Mouse (Mus musculus) ovary, postnatal 14 days (tissue): ENCODE measurements around the gene Pnma1.
A peak's percentile ranks its signal among the peaks of the same experiment; 100 is the strongest.

ENCODE experiments used
- DNase-seq: peaks from one replicate; pipeline ENCODE4 v3.0.0; 2022; ENCODE audit warnings: low spot score

Pnma1 gene

DNA sequence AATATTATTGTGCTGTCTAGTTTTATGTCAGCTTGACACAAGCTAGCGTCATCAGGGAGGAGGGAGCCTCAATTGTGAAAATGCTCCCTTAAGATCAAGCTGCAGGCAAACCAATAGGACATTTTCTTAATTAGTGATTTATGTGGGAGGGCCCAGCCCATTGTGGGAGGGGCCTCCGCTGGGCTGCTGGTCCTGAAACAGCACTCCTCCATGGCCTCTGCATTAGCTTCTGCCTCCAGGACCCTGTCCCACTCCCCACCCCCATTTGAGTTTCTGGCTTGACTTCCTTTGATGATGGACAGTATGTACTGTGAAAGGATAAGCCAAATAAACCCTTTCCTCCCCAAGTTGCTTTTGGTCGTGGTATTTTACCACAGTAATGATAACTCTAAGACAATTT lies 41.3 kb downstream of the Pnma1 start:
- no peak for DNase-seq

DNA sequence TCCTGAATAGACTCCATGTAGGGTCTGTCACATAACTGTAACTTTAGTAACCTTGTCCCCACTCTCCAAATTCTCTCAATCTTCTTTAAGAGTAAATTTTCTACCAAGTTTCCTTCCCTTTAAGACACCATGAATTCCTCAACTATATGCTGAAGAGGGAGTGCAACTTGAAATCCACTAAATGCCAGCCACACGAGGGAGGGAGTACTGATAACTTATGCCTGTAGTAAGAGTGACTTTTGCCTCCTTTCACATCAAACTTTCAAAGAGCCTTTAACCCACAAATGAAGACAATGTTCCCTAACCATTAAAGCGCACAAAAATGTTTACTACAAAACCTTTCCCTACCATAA lies 46.8 kb downstream of the Pnma1 start:
- no peak for DNase-seq

DNA sequence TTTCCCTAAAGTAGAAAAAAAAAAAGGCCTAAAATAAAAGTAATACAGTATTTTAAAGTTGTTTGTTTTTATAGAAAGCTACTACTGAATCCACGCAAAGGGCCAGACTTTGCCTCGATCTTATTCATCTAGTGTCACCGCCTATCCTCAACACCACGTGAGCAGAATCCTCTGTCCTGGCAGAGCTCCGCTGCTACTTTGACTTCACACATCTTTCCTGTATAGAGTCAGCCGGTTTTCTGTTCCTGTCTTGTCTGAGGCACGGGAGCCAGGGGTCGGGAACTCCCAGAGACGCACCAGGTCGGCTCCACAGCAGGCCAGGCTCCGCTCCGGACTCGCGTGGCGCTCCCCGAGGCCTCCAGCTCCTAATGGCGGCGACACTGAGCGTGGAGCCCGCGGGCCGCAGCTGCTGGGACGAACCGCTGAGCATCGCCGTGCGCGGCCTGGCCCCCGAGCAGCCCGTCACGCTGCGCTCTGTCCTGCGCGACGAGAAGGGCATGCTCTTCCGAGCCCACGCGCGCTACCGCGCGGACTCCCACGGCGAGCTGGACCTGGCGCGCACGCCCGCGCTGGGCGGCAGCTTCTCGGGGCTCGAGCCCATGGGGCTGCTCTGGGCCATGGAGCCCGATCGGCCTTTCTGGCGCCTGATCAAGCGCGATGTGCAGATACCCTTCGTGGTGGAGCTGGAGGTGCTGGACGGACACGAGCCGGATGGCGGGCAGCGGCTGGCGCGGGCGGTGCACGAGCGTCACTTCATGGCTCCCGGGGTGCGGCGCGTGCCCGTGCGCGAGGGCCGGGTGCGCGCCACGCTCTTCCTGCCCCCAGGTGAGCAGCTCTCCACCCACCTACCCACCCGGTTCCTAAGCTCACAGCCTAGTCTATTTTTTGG lies 47.4 kb downstream of the Pnma1 start, which contains the start of gene Acot6:
Gene Acot6 (plus strand): TSS at position 51 of the 889 bp plus-strand sequence.
- DNase-seq: peak; percentile 15

DNA sequence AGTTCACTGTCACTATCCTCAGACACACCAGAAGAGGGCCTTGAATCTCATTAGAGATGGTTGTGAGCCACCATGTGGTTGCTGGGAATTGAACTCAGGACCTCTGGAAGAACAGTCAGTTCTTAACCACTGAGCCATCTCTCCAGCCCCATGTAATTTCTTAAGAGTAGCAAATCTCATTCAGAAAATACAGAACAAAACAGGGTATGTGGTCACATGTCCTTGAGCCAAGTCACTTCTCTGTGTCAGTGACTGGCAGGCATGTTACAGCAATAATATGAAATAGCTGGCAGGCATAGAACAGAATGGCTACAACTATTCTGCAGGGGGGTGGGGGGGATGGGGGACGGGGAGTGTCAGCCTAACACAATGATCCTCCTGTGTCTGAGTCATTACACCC lies 48.2 kb downstream of the Pnma1 start:
- DNase-seq: no peak

DNA sequence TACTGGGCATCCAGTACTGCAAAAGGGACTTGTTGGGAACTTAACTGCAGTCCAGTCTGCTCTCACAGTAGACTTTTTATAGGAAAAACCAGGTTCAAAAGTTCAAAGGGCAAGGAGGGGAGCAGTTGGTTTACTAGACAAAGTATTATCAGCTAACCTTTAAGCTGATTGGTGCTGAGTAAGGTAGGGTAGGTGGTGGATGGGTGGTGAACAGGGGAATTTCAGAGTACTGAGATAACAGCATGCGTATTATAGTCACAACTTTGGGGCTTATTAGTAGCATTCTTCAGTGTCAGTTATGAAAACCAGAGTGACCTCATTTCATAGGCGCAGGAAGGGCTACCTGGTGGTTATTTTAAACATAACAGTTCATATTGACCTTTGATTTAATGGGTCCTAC lies 48.7 kb downstream of the Pnma1 start:
- DNase-seq: no peak
